Mouse (Mus musculus): Measurements from ENCODE around the gene Zfp955b.
"Not testable (repeated sequence)": the region's sequence is repeated elsewhere in the genome, so short reads cannot be mapped to it uniquely, and the experiment has no call there.

Zfp955b gene

GRCm38 (mm10) chr17:33289039-33289875, at the start of gene Zfp955b:
Gene Zfp955b (plus strand): TSS chr17:33289544.
- DNase-seq, result not testable (repeated sequence)

DNA sequence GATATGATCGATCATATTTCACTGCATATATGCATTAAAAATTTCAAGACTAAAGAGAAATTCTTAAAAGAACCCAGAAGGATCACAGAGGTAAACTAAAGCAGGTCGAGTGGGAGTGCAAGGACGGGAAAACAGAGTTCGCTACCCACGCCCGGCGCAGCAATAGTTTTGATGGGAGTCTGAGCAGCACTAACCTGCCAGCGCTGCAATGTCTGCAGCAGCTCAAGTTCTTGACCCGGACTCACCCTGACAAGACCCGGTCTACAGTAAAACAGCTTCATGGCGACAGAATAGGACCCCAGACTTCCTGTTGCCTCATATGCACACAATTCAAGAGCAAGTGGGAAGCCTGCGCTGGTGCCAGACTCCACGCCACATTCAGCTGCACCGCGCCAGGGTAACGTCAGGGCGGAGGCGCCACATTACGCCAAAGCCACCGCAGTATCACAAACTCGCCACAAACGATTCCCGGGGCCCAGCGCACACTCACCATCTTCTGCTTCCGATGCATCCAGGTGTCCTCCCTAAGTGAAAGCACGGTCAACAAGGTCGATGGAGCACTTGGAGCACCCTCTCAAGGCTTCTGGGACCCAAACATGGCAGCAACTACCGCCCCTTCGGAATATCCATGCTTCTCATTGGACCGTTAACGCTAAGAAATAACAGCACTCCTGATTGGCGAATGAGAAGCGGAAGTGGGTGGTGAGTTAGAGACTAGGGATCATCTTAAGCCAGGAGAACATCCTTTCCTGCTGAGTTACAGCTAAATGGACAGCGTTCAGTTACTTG, 34.6 kb upstream of the Zfp955b start, which contains the start of gene Zfp955a:
Zfp955a (minus strand) TSS at position 616 of the 789 bp plus-strand sequence.
- DNase-seq, result not testable (repeated sequence)

- not testable (repeated sequence) for DNase-seq
Observed at GRCm38 (mm10) chr17:33255319-33255657, 34.1 kb upstream of the Zfp955b start.

DNA sequence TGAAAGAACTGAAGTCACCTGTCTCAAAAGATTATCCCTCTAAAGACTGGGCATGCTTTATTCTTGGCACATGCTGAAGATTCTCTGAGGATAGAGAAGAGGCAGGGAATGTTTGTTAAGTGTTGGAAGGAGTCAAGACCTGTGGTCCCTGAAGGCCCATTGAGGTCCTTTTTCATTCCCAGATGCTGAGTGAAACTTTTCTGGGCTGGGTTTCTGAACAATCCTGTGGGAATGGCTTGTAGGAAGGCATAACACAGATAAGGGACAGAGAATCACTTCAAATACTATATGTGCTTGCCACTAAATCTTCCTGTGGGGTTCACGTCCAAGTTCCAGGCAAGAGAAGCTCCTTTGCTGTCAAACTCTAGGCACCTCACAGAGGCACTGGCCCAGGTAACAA, 25.0 kb upstream of the Zfp955b start, which contains the start of gene Olfr63:
Olfr63 (plus strand) TSS at position 301 of the 400 bp plus-strand sequence.
- DNase-seq, result no peak

DNA sequence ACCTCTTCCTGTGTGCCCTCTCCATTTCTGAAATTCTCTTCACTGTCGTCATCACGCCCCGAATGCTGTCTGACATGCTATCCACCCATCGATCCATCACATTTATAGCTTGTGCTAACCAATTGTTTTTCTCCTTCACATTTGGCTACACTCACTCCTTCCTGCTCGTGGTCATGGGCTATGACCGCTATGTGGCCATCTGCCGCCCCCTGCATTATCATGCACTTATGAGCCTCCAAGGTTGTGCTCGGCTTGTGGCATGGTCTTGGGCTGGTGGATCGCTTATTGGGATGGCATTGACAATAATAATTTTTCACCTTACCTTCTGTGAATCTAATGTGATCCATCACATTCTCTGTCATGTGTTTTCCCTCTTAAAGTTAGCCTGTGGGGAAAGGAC, 20.4 kb upstream of the Zfp955b start:
- no peak for DNase-seq

DNA sequence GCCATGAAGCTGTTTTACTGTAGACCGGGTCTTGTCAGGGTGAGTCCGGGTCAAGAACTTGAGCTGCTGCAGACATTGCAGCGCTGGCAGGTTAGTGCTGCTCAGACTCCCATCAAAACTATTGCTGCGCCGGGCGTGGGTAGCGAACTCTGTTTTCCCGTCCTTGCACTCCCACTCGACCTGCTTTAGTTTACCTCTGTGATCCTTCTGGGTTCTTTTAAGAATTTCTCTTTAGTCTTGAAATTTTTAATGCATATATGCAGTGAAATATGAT, 469 bp downstream of the Zfp955b start:
- DNase-seq, result not testable (repeated sequence)

DNA sequence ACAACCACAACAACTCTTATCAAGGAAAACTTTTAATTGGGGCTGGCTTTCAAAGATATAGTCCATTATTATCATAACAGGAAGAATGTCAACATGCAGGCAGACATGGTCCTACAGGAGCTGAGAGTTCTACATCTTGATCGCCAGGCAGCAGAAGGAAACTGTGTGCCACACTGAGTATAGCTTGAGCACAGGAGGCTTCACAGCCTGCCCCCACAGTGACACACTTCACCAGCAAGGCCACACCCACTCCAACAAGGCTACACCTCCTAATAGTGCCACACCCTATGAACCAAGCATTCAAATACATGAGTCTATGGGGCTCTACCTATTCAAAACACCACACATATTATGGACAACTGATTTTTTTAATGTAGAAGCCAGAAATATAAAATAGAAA, 63.6 kb downstream of the Zfp955b start:
- no peak for DNase-seq
